Mouse (Mus musculus) cerebellum, adult 9-11 months (tissue): Measurements from ENCODE around the gene Cngb1.

Source experiments
- DNase-seq: peaks from one replicate; pipeline ENCODE4 v3.0.0; 2022

Gene Cngb1

DNA sequence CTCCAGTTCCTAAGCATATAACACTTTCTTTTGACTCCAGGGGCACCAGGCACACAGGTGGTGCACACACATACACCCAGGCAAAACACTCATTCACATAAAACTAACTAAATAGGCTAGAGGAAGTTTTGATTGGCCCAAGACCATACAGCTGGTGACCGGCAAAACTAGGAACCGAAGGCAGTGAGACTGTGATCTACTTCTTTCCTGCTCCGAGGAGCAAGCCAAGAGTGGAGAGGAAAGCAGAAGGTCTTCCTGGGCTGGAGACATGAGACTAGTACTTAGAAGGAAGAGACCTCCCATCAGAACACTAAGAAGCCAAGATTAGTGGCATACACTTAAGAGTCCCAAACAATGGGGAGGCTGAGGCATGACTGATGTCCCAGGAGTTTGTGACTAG is 16.8 kb upstream of the Cngb1 start:
- DNase-seq: no peak

DNA sequence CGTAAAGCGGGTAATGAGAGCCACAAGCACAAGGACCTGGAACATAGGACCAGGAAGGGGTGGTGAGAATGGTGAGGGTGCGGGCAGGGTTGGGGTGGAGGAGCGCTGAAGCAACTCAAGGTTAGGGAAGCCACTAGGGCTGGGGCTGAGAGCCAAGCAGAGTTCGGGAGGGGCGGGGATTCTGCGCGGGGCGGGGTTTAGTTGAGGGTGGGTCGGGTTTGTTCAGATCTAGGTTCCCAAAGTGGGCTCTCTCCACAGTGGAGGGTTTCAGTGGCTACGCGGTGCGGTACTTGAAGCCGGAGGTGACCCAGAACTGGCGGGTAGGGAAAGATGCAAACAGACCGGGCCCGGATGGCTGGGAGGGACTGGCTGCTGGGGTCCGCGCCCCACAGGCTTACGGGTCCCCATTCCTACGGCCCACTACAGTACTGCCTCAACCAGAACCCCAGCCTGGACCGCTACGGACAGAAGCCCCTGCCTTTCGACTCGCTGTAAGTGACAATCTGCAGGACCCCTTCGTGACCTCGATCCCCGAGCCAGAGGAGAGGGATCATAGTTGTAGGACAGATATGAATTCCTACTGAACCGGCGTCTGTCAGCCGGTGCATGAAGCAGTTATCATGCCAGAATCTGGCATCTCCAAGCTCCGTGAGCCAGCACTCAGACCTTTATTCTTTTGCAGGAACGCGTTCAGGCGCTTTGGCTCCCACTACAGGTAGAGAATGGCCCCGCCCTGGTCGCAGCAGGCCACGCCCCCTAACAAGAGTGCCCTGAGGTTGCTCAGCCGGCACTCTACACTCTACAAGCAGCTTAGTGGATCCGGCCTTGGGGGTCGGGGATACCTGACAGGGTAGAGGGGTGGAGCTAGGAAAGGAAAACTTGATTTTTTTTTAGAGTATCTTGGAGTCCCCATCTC is 14.1 kb upstream of the Cngb1 start:
- DNase-seq: peak; percentile 51

DNA sequence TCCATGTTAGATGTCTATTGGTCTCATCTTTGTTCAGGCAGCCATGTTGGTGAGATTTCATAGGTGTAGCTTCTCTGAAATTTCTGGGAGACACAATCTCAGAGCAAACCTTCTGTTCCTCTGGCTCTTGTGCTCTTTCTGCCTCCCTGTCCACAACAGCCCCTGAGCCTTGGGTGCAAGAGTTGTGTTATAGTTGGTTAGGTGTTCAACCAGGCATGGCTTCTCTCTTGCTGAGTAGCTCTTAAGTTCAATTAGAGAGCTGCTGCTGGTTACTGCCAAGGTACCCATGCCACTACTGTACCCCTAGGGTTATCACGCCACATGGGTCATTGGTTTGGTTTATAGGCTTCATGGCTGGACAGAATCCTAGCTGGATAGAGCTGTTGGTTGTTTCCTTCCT is 9.0 kb upstream of the Cngb1 start:
- DNase-seq: no peak

DNA sequence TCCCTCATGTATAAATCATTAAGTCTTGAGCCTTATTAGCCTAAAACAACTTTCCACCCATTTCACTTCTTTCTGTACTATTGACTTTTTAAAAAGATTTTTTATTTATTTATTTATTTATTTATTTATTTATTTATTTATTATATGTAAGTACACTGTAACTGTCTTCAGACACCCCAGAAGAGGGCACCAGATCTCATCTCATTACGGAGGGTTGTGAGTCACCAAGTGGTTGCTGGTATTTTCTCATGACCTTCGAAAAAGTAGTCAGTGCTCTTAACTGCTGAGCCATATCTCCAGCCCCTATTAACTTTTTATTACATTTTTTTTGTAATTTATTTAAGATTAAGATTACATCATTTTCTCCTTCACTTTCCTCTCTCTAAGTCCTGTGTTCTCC is 8.3 kb upstream of the Cngb1 start:
- DNase-seq: no peak

DNA sequence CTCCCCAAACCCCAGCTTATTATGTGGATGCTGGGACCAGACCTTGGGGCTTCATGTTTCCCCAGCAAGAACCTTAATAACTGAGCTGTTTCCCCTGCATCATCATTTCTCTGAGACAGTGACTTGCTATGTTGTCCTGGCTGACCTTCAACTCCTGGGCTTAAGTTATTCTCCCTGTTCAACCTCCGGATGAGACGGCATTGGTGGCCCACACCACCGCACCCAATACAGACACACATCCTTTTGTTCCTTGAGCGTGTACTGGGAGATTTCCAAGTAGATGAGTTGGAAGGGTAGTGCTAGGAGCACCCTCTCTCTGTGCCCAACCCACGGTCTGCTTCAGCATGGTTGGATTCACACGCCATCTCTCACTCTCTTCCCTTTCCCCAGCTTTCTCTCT is 7.5 kb upstream of the Cngb1 start:
- no peak for DNase-seq

DNA sequence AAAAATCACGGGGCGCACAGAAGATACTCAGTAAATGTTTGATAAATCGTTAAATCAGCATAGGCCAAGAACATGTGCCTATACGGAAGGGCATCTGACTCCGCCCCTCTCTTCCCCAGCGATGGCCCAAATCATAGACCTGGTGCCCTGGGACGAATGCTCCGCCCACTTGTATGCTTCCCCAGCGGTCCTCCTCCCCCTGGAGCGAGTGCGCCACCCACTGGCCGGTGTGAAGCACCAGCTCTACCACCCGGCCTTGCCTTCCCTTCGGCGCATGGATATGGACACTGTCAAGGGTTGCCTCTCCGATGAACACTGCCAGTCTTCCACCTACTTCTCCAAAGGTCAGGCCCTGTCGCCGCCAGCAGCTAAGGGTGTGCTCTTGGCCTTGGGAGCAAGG is 6.5 kb upstream of the Cngb1 start:
- DNase-seq: no peak

DNA sequence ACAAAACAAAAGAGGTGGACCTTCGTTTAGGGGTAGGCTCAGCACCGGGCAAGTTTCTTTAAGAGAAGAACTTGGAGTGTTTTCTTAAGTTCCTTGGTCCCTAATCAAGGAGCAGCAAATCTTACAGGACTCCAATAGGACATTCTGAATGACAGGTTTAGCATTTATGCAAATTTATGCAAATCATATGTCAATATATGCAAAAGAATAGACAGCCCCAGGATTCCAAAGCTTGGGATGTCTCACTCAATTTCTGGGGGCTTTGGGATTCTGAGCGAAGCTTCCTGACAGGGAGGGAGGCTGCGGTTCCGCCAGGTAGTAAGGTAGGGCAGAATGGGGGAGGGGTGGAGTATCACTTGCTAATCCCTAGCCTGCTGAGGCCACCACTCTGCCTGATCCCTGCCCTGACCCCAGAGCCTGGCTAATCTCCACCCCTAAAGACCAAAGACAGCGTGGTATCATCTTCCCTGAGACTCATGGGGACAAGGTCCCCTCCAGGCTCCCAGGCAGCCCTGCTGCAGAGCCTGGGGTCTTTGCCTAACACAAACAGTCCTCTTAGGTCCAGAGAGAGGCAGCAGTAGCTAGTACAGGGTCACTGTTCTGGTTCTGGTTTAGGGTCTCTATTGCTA is 4.1 kb upstream of the Cngb1 start, which contains the start of gene Tepp:
TSS of gene Tepp (plus strand) at position 225 of the 629 bp plus-strand sequence.
- no peak for DNase-seq

DNA sequence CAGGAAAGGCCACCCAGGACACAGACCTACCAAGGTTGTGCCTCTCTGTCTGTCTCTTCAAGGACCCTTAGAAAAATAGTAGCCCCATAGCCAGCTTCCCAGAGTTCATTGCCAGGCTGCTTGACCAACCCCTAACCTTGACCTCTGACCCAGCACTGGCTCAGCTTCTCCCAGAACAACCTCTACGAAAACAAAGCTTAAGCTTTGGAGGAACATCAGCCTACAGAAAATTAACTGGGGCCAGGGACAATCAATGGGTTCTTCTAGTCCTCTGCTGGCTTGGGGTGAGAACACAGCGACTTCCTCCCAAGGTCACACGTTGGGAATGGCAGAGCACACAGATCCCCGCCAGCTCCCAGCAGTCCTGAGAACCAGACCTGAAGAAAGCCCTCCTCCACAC is 859 bp downstream of the Cngb1 start:
- DNase-seq: no peak

DNA sequence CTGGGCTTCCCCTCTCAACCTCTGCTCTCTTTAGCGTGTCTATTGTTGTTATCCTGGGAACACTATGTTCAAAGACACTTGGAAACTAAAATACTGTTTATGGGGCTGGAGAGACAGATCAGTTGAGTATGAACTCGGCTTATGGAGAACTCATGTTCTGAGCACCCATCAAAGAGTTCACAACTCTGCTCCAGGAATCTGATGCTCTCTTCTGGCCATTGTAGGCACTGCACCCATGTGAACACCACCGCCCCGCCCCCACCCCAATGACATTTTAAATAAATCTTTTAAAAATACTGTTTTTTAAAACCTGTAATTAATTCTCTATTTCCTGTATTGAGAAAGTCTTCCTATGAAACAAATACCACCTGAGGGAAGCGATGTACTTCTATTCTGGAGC is 4.0 kb downstream of the Cngb1 start:
- DNase-seq: no peak

DNA sequence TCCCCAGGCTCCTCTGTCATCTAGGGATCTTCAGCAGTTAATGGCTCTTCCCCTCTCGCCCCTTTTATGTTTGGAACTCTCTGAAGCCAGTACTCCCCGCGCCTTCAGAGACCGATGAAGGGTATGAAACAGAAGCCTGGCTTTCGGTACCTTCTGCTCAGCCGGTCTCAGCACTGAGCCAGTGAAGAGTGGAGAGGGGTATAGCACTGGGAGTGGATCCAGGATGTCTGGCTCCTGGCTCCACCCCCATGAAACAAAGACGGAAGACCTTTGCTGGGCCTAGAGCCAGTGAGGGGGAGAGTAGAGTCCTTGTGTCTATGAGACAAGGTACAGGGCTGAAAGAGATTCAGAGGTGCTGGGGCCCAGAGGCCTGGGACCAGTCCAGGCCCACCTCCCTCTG is 12.5 kb downstream of the Cngb1 start:
- DNase-seq: no peak

DNA sequence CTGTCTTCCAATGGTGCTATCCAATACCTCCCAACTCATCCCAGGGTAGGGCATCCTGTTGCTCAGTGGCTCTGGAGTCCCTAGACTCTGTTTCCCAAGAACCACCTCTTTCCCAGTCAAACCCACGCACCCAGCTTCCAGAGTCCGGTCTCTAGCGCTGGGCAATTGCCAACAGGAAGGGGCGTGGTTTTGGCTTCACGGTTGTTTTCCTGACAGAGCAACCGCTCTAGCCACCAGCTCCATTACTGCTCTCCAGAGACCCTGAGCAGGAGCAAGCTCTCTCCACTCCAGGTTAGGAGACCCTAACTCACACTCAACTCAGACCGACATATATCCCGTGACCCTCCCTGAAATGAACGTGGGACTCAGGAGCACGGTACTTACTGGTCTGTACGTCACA is 13.2 kb downstream of the Cngb1 start:
- DNase-seq: peak; percentile 22

DNA sequence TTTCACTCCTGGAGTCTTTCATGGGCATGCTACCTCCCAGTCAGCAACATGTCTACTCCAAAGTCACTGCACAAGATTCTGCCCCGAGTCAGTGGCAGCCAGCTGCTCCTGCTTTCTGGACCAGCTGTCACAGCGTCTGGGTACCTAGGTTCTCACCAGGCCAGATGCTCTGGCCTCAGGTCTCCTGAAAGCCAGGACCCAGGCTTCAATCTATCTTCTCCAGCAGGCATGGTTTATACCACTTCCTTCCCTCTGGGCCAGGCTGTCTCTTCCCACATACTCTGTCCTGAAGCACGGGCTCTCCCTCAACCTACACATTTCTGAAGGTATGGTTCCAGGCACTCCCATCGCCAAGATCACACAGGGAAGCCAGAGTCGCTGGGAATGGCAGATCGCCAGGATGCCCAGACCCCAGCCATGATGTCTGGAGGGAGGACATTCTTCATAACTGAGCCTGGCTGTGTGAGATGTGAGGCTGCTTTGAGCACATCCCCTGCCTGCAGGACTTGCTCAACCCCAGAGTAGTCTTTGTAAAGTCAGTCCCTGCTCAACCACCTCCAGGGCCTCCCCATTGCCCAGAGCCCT is 17.2 kb downstream of the Cngb1 start:
- DNase-seq: no peak

DNA sequence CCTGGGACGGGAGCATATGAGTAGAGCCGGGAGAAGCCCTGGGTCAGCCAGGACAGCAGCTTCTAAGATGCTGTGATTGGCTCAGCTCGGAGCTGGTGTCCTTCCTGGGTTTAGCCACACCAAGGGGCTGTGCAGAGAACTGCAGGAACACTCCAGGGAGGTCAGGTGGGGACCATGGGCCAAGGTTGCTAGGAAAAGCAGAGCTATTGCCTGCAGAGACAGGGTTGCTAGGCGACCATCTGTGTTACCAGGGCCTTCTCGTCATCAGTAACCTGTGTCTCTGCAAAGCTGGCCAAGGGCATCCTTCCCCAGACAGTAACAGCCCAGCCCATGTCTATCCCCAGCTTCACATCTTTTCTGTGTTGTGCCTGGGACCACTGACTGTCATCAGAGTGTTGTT is 24.9 kb downstream of the Cngb1 start:
- no peak for DNase-seq

DNA sequence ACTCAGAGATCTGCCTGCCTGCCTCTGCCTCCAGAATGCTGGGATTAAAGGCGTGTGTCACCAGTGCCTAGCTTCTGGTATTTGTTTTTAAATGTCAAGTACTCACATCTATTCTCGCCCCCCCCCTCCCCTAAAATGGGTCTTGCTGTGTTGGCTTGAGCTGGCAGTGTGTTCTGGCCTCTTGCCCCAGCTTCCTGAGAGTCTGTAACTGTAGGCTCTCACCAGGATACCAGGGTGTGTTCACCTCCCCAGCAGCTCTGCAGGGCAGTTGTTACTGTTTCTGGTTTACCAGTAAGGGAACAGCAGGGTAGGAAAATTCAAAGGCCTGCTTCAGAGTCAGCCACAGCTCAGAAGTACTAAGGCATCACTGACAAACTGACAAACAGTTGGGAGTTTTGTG is 33.5 kb downstream of the Cngb1 start:
- no peak for DNase-seq

DNA sequence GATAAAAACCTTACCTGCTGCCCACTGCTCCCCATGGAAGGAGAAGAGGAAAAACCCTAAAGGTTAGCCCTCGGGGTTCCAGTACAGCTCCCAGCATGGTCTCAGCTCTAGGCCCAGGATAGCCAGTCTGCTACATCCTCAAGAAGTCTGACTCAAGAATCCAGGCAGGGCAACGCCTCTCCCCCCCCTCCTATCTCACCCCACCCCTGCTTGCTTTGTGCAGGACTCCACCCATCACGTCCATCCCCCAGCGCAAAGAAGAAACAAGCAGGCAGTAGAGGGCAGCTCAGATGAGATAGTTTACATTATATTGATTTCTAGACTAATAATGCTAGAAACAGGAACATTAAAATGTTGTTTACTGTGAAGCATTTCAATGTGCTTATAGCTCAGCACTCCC is 34.5 kb downstream of the Cngb1 start:
- no peak for DNase-seq

DNA sequence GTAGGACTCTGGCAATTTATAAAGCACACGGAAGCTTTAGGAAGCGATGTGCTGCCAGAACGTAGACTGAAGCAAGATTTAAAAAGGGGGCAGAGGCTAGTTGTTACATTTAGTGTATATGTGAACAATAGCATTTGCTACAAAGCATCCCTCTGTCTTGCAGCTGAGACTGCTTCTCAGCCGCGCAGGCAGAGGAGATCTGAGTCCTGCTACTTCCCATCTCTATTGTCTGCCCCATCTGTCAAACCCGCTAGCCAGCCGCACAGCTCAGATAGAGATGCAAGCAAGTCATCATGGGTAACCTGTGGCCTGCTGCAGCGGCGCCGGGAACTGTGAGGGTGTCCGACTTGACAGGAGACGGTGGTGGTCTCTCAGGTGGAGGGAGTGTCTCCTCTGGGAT is 35.9 kb downstream of the Cngb1 start:
- DNase-seq: no peak

DNA sequence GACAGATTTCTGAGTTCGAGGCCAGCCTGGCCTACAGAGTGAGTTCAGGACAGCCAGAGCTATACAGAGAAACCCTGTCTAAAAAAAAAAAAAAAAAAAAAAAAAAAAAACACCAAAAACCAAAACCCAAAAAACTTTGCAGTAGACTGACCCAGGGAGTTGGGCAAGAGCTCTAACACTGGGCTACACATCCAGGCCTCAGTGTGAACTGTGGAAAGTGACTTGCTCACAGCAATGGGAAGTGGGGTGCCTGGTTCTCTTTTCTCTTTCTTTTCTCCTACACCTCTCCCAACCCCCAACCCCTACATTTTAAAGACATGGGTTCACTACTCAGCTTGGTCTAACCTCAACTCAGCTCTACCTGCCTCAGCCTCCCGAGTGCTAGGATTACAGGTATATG is 44.2 kb downstream of the Cngb1 start:
- DNase-seq: no peak

DNA sequence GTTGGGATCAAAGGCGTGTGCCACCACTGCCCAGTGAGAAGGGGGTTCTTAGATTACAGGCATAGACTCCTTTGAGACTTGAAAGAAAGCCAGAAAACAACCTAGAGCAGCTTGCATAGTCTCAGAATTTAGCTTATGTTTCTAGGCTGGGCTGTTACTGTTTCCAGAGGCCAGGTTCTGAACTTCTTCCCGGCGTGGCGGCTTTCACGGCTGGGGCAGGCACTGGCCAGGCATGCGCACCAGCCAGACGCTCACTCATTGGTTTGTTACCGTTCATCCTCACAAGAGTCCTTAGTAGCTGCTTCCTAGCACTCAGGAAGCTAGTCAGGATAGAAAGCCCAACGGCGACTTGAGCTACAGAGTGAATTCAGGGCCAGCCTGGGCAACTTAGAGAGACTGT is 50.8 kb downstream of the Cngb1 start:
- DNase-seq: no peak

DNA sequence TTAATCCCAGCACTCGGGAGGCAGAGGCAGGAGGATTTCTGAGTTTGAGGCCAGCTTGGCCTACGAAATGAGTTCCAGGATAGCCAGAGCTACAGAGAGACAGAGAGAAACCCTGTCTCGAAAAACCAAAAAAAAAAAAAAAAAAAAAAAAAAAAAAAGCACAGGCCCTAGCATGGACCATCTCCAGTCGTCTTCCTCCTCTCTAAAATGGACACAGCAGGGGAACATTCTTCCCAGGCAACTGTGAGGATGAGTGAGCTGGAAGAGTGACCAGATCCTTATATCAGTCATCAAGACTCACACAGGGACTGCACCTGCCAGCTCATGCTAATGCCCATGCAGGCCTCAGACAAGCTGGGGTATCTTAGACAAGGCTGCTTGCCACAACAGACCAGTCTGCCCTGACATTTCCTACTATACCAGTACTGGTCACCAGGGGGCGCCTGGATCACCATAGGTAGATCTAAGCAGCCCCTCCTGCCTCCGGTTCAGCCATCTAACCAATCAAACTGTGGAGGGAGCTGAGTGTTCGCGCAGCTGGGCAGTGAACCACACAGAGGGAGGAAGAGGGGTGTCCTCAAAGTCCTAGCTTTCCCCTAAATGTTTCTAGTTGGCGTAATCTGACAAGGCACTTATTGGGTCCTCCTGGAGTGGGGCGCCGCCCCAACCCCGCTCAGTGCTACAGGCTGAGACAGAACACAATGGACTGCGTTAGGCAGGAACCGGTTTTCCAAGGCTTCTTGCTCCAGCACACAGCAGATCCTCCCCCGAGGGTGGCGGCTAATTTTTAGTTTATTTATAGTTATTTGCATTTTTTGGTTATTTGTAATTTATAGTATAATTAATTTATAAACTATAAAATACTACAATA is 51.6 kb downstream of the Cngb1 start:
- DNase-seq: peak; percentile 91

DNA sequence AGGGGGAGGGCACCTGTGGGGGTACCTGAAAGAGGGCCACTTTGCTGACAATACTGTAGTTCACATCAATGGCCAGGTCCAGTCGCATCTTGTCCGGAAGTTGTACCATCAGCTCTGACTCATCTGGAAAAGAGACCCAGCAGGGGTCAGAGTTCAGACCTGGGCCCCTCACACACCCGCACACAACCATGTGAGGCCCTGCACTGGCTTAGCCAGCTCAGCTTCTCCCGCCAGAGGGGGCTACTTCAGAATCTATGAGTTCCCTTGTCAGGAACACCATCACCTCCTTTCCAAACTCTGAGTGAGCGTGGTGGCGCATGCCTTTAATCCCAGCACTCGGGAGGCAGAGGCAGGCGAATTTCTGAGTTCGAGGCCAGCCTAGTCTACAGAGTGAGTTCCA is 54.3 kb downstream of the Cngb1 start:
- no peak for DNase-seq

DNA sequence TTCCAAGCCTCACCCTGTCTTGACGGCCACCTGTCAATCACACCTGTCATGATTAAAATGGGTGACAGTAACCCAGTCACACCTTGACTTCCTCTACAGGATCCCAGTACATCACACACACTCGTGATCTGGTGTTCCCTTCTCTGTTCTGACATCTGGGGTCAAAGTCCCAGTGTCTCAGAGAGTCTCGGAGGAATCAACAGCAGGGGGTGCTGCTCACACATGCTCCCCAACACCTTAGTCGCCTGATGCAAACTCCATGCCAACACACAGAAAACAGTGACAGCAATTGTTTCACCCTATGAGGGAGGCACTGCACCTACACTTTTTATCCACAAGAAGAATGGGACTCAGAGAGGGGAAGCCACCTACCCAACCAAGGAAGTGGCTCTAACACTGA is 56.5 kb downstream of the Cngb1 start:
- no peak for DNase-seq

DNA sequence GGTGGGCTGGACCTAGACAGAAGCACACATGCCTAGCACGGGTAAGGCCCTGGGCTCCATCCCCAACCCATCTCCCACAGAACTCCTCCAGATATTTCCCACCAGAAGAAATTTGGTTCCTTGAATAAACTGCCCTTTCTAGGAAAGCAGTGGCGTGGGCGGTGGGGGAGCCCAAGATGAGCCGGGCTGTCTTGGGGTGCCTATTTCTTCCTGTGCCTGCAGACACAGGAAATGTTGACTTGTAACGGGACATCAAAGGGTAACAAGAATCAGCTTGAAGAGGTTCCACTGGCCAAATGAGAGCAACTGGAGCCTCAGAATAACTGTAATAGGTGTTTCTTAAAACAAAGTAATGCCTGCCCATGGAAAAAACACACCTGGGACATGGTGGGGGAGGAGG is 59.1 kb downstream of the Cngb1 start:
- no peak for DNase-seq

DNA sequence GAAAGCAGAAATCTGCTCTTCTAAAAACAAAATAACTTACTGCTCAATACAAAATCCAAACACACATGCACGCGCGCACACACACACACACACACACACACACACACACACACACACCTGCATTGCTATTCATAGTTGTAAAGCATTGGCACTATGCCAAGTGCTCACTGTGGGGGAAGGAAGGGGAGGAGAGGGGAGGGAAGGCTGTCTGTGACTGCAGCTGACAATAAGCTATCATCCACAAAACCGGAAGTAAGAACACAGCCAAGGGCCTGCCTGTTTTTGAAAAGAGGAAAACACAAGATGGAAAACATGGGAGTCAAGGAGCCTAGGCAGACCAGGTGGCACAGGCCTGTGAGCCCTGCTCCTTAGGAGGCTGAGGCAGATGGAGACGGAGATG is 61.2 kb downstream of the Cngb1 start:
- no peak for DNase-seq
